Mouse (Mus musculus) liver, postnatal 0 days (tissue): ENCODE data around the gene Syt5. TPM values are rescaled to one million over a fixed set of nuclear protein-coding genes. Genes with fewer than 3 reads are reported as not detected.
A peak's percentile ranks its signal among the peaks of the same experiment; 100 is the strongest.

ENCODE experiments used
- ATAC-seq: fragments of 200-750 bp; cut with Nextera tagmentation; 2 replicates; pipeline ENCODE4 v1.8.0; 2017; ENCODE audit warnings: mild to moderate bottlenecking, moderate library complexity
- DNase-seq: peaks from one replicate; pipeline ENCODE4 v3.0.0-alpha.2; 2016
- H3K27ac ChIP-seq: fragments of 300-500 bp; sonication (generic); 2 replicates; pipeline ENCODE4 v1.5.1; 2014; ENCODE audit warnings: antibody characterized with exemption, moderate library complexity, mild to moderate bottlenecking, low read depth
- H3K27me3 ChIP-seq: fragments of 300-500 bp; sonication (generic); 2 replicates; pipeline ENCODE4 v1.6.1; 2014; ENCODE audit warnings: low read length, control low read depth, mixed read lengths; ENCODE audit not compliant: insufficient read depth
- H3K36me3 ChIP-seq: fragments of 300-500 bp; sonication (generic); replicated peaks from 2 replicates; pipeline ENCODE4 v1.6.1; 2014; ENCODE audit warnings: mild to moderate bottlenecking, control low read depth, low read length, moderate library complexity, mixed read lengths; ENCODE audit not compliant: insufficient read depth
- H3K4me1 ChIP-seq: fragments of 300-500 bp; sonication (generic); 2 replicates; pipeline ENCODE4 v1.6.1; 2014; ENCODE audit warnings: antibody characterized with exemption, mild to moderate bottlenecking, control low read depth; ENCODE audit not compliant: insufficient read depth
- H3K4me2 ChIP-seq: fragments of 300-500 bp; sonication (generic); 2 replicates; pipeline ENCODE4 v1.6.1; 2014; ENCODE audit warnings: low read depth, mild to moderate bottlenecking, low read length, moderate library complexity, mixed read lengths
- H3K4me3 ChIP-seq: fragments of 300-500 bp; sonication (generic); 2 replicates; pipeline ENCODE4 v1.5.1; 2014; ENCODE audit warnings: low read depth, low read length
- H3K9ac ChIP-seq: fragments of 300-500 bp; sonication (generic); replicated peaks from 2 replicates; pipeline ENCODE4 v1.6.1; 2014; ENCODE audit warnings: mild to moderate bottlenecking, moderate library complexity
- H3K9me3 ChIP-seq: fragments of 300-500 bp; sonication (generic); 2 replicates; pipeline ENCODE4 v1.6.1; 2016; ENCODE audit warnings: mild to moderate bottlenecking, control low read depth, low read length, mixed read lengths
- CTCF ChIP-seq: sonication (generic); IDR thresholded peaks from 2 replicates; pipeline ENCODE4 v1.5.1; 2016; ENCODE audit warnings: antibody characterized with exemption, low read depth
- EP300 ChIP-seq: IDR thresholded peaks from 2 replicates; pipeline ENCODE4 v1.6.1; 2016; ENCODE audit warnings: antibody characterized with exemption, low read depth, mild to moderate bottlenecking
- WGBS: fragments of 180-500 bp; shearing (Covaris S2); extraction: QIAGEN DNeasy Blood & Tissue Kit; methylation state at CpG from one replicate; pipeline ENCODE4 v1.1.7; 2014; ENCODE audit not compliant: insufficient replicate concordance; 5-methylcytosine and 5-hydroxymethylcytosine counted together
- polyA plus RNA-seq: library from polyadenylated mRNA; unstranded; fragments of >200 nt; fragmentation: Nextera tagmentation; extraction: Ambion mirVana; gene quantifications from 2 replicates; pipeline ENCODE4 v1.2.1, GENCODE M21; 2015

Gene Syt5
- polyA plus RNA-seq, 1 experiment from 2014 or later: 0.09 TPM

GRCm38 (mm10) chr7:4503100-4503499 lies 44.2 kb downstream of the Syt5 start:
- Histone ChIP-seq H3K4me1 (peaks cover 33% of the 10 kb centered on the region), H3K9me3 (no peaks in the 10 kb centered on the region), H3K36me3 (no peaks in the 10 kb centered on the region; the same call in 1 of the 2 replicates), H3K4me3 (no peak overlapping the region), H3K27me3 (no peaks in the 10 kb centered on the region), H3K9ac (no peak overlapping the region), H3K4me2 (no peak overlapping the region), H3K27ac (0 out of 2 replicates have a peak overlapping the region, but pooled peaks have one; percentile 14)
- TF ChIP-seq CTCF: no peak
- no peak for TF ChIP-seq EP300
- 85% methylated on average over 4 of the region's 4 CpGs for WGBS
- no peak for DNase-seq
- no peak for ATAC-seq

- 11% methylated on average over 14 of the region's 14 CpGs for WGBS
- H3K9me3 ChIP-seq: no peaks in the 10 kb centered on the region
- H3K27me3 ChIP-seq: no peaks in the 10 kb centered on the region
- H3K27ac ChIP-seq: peak overlapping the region; percentile 85; the same call in 1 of the 2 replicates
- peak overlapping the region; percentile 71 for H3K4me3 ChIP-seq
- H3K4me2 ChIP-seq: peak overlapping the region; percentile 69
- no peak for DNase-seq
- TF ChIP-seq EP300 (no peak), CTCF (no peak)
- H3K9ac ChIP-seq: peak overlapping the region; percentile 91; the same call in 1 of the 2 replicates
- peak; percentile 20 for ATAC-seq
- H3K4me1 ChIP-seq: peaks cover 33% of the 10 kb centered on the region
- peaks cover 2% of the 10 kb centered on the region; the same call in 1 of the 2 replicates for H3K36me3 ChIP-seq
Observed at GRCm38 (mm10) chr7:4502421-4503090, 44.8 kb downstream of the Syt5 start.

GRCm38 (mm10) chr7:4501558-4502397 lies 45.6 kb downstream of the Syt5 start, which contains the start of gene Ppp1r12c:
Ppp1r12c (minus strand) TSS chr7:4501680.
- TF ChIP-seq CTCF (no peak), EP300 (no peak)
- Histone ChIP-seq H3K9ac (peak within 1 kb of the TSS; percentile 91), H3K27ac (peak within 1 kb of the TSS; percentile 85), H3K4me2 (peak within 1 kb of the TSS; percentile 69), H3K36me3 (peaks cover 10% of the 10 kb centered on the region), H3K4me3 (peak within 1 kb of the TSS; percentile 71), H3K4me1 (peaks cover 30% of the 10 kb centered on the region), H3K9me3 (no peaks in the 10 kb centered on the region), H3K27me3 (no peaks in the 10 kb centered on the region)
- WGBS: under 1% methylated on average over 60 of the region's 62 CpGs
- peak; percentile 94 for ATAC-seq
- DNase-seq: peak; percentile 96

GRCm38 (mm10) chr7:4500892-4501471 lies 46.4 kb downstream of the Syt5 start:
- H3K9ac ChIP-seq: peak overlapping the region; percentile 91
- DNase-seq: peak; percentile 64
- H3K4me1 ChIP-seq: peaks cover 30% of the 10 kb centered on the region
- peaks cover 18% of the 10 kb centered on the region for H3K36me3 ChIP-seq
- TF ChIP-seq EP300 (no peak), CTCF (no peak)
- peak overlapping the region; percentile 69 for H3K4me2 ChIP-seq
- H3K4me3 ChIP-seq: peak overlapping the region; percentile 71
- ATAC-seq: peak; percentile 38
- WGBS: under 1% methylated on average over 42 of the region's 52 CpGs
- H3K27ac ChIP-seq: peak overlapping the region; percentile 85
- no peaks in the 10 kb centered on the region for H3K9me3 ChIP-seq
- H3K27me3 ChIP-seq: no peaks in the 10 kb centered on the region

- H3K4me2 ChIP-seq: peak overlapping the region; percentile 69; the same call in 1 of the 2 replicates
- H3K4me3 ChIP-seq: no peak overlapping the region
- peaks cover 18% of the 10 kb centered on the region for H3K4me1 ChIP-seq
- WGBS: 92% methylated on average over 4 of the region's 4 CpGs
- H3K36me3 ChIP-seq: peaks cover 29% of the 10 kb centered on the region
- H3K9ac ChIP-seq: 0 out of 2 replicates have a peak overlapping the region, but pooled peaks have one; percentile 35
- no peaks in the 10 kb centered on the region for H3K9me3 ChIP-seq
- DNase-seq (no peak), ATAC-seq (no peak)
- TF ChIP-seq EP300 (no peak), CTCF (no peak)
- H3K27ac ChIP-seq: no peak overlapping the region
- H3K27me3 ChIP-seq: no peaks in the 10 kb centered on the region
Observed at GRCm38 (mm10) chr7:4499034-4499433, 48.3 kb downstream of the Syt5 start.

- Histone ChIP-seq H3K4me1 (peaks cover 14% of the 10 kb centered on the region), H3K4me2 (peak overlapping the region; percentile 22; the same call in 1 of the 2 replicates), H3K9me3 (no peaks in the 10 kb centered on the region), H3K4me3 (no peak overlapping the region), H3K27me3 (no peaks in the 10 kb centered on the region), H3K9ac (0 out of 2 replicates have a peak overlapping the region, but pooled peaks have one; percentile 9), H3K36me3 (peaks cover 31% of the 10 kb centered on the region), H3K27ac (no peak overlapping the region)
- ATAC-seq: no peak
- 44% methylated on average over 9 of the region's 9 CpGs for WGBS
- TF ChIP-seq EP300: no peak
- no peak for TF ChIP-seq CTCF
- no peak for DNase-seq
Observed at GRCm38 (mm10) chr7:4498251-4498650, 49.1 kb downstream of the Syt5 start.
